Mouse (Mus musculus) heart, adult 2 months (tissue): ENCODE measurements around the gene Lsm10. TPM values are rescaled to one million over a fixed set of nuclear protein-coding genes. Genes with fewer than 3 reads are reported as not detected.

Experiments used
- DNase-seq, 2 experiments: peaks; one replicate each; pipeline ENCODE4 v3.0.0; 2021
- H3K27ac ChIP-seq: fragments of 200-600 bp; 2 replicates; pipeline ENCODE4 v1.8.1; 2022
- H3K27me3 ChIP-seq: fragments of 200-500 bp; 2 replicates; pipeline ENCODE4 v1.6.1; 2012; ENCODE audit warnings: mild to moderate bottlenecking, low read length, inconsistent platforms, mixed read lengths; ENCODE audit not compliant: control insufficient read depth, insufficient read depth
- H3K36me3 ChIP-seq: fragments of 200-500 bp; 2 replicates; pipeline ENCODE4 v1.6.1; 2012; ENCODE audit warnings: low read length, inconsistent platforms; ENCODE audit not compliant: control insufficient read depth, insufficient read depth
- H3K4me1 ChIP-seq: fragments of 200-500 bp; 2 replicates; pipeline ENCODE4 v1.6.1; 2011; ENCODE audit warnings: low read length; ENCODE audit not compliant: control insufficient read depth, insufficient read depth
- H3K4me3 ChIP-seq: fragments of 200-600 bp; 2 replicates; pipeline ENCODE4 v1.8.1; 2022
- H3K79me2 ChIP-seq: fragments of 200-500 bp; replicated peaks from 2 replicates; pipeline ENCODE4 v1.6.1; 2012; ENCODE audit warnings: mild to moderate bottlenecking, inconsistent platforms, low read length, moderate library complexity, mixed read lengths; ENCODE audit not compliant: control insufficient read depth, insufficient read depth
- H3K9ac ChIP-seq: fragments of 200-500 bp; 2 replicates; pipeline ENCODE4 v1.6.1; 2012; ENCODE audit warnings: low read depth, mild to moderate bottlenecking, control low read depth, inconsistent platforms, low read length, mixed read lengths
- CTCF ChIP-seq: fragments of 200-600 bp; IDR thresholded peaks from 2 replicates; pipeline ENCODE4 v1.8.1; 2022; ENCODE audit warnings: antibody characterized with exemption, mild to moderate bottlenecking, moderate library complexity
- EP300 ChIP-seq: fragments of 200-500 bp; IDR thresholded peaks from 2 replicates; pipeline ENCODE4 v1.6.1; 2011; ENCODE audit warnings: low read depth, low read length, control low read depth; ENCODE audit not compliant: insufficient read depth
- POLR2A ChIP-seq: fragments of 200-500 bp; IDR thresholded peaks from 2 replicates; pipeline ENCODE4 v1.6.1; 2011; ENCODE audit warnings: mild to moderate bottlenecking, low read depth, low read length, control low read depth; ENCODE audit not compliant: insufficient read depth
- WGBS: fragments of 180-500 bp; shearing (Covaris S2); methylation state at CpG from one replicate; pipeline ENCODE4 v1.1.7; 2018; 5-methylcytosine and 5-hydroxymethylcytosine counted together
- intact Hi-C: fragments of 180-260 bp; cut with DNase I; formaldehyde crosslinking; loops from one replicate; pipeline ENCODE4 v1.15.1; 2025
- polyA plus RNA-seq: library from polyadenylated mRNA; depleted of rRNA; stranded (reverse); fragments of >200 nt; gene quantifications from 2 replicates; pipeline ENCODE4 v1.2.3, GENCODE M21; 2012
- total RNA-seq, 2 experiments: library from RNA; stranded (reverse); gene quantifications; 2 replicates each; pipeline ENCODE4 v1.2.3; 2021

Lsm10 gene
- total and polyA plus RNA-seq, 3 experiments, result 17.0 to 33.1 (median 18.9) TPM

- intact Hi-C loops, result no loop called here
- 2% methylated on average over 57 of the region's 57 CpGs for WGBS
Measured at GRCm38 (mm10) chr4:126058134-126058996, 38.1 kb upstream of the Lsm10 start, which contains the start of gene Oscp1. Gene Oscp1 (plus strand): TSS chr4:126058565.

GRCm38 (mm10) chr4:126058997-126059362 lies 37.4 kb upstream of the Lsm10 start:
- peaks cover 2% of the 10 kb centered on the region; the same call in 1 of the 2 replicates for H3K4me1 ChIP-seq
- H3K27ac ChIP-seq, result no peak overlapping the region
- 49% methylated on average over 9 of the region's 9 CpGs for WGBS
- no peaks in the 10 kb centered on the region for H3K79me2 ChIP-seq
- no peak for DNase-seq
- no peaks in the 10 kb centered on the region for H3K27me3 ChIP-seq
- intact Hi-C loops, result no loop called here
- no peak overlapping the region; the same call in 1 of the 2 replicates for H3K9ac ChIP-seq
- H3K4me3 ChIP-seq, result peak overlapping the region; percentile 62; the same call in 1 of the 2 replicates
- TF ChIP-seq POLR2A (no peak), CTCF (no peak), EP300 (no peak)
- H3K36me3 ChIP-seq, result no peaks in the 10 kb centered on the region

More at GRCm38 (mm10) chr4:126058134-126058996, 38.1 kb upstream of the Lsm10 start, which contains the start of gene Oscp1:
- Histone ChIP-seq H3K4me3 (peak within 1 kb of the TSS; percentile 62), H3K27ac (no peak within 1 kb of the TSS), H3K36me3 (no peaks in the 10 kb centered on the region), H3K4me1 (peaks cover 2% of the 10 kb centered on the region; the same call in 1 of the 2 replicates), H3K27me3 (no peaks in the 10 kb centered on the region), H3K9ac (peak within 1 kb of the TSS; percentile 33), H3K79me2 (no peaks in the 10 kb centered on the region)
- TF ChIP-seq EP300 (no peak), POLR2A (0 out of 2 replicates have a peak, but pooled peaks have one; percentile 23)
- DNase-seq, result peak; percentile 87 to 91

GRCm38 (mm10) chr4:126062856-126063255 lies 33.6 kb upstream of the Lsm10 start:
- peak; percentile 59 for TF ChIP-seq CTCF
- no peak for TF ChIP-seq EP300
- 57% methylated on average over 1 of the region's 1 CpGs for WGBS
- no peak overlapping the region for H3K9ac ChIP-seq
- no peaks in the 10 kb centered on the region for H3K36me3 ChIP-seq
- intact Hi-C loops, result no loop called here
- DNase-seq, result no peak
- H3K4me3 ChIP-seq, result no peak overlapping the region
- no peaks in the 10 kb centered on the region for H3K79me2 ChIP-seq
- H3K27ac ChIP-seq, result no peak overlapping the region
- no peaks in the 10 kb centered on the region for H3K27me3 ChIP-seq
- peaks cover 2% of the 10 kb centered on the region for H3K4me1 ChIP-seq

GRCm38 (mm10) chr4:126065241-126065640 lies 31.2 kb upstream of the Lsm10 start:
- Histone ChIP-seq H3K36me3 (no peaks in the 10 kb centered on the region), H3K79me2 (no peaks in the 10 kb centered on the region), H3K27ac (no peak overlapping the region), H3K9ac (no peak overlapping the region), H3K4me1 (peaks cover 1% of the 10 kb centered on the region), H3K27me3 (no peaks in the 10 kb centered on the region), H3K4me3 (no peak overlapping the region)
- DNase-seq, result peak in 1 of 2 experiments; percentile 30
- intact Hi-C loops, result no loop called here
- 83% methylated on average over 7 of the region's 7 CpGs for WGBS
- TF ChIP-seq EP300, result no peak
- no peak for TF ChIP-seq CTCF
- TF ChIP-seq POLR2A, result no peak

GRCm38 (mm10) chr4:126067401-126068077 lies 28.9 kb upstream of the Lsm10 start:
- intact Hi-C loops, result no loop called here
- no peak overlapping the region for H3K4me3 ChIP-seq
- DNase-seq, result peak in 1 of 2 experiments; percentile 65
- no peak overlapping the region for H3K9ac ChIP-seq
- TF ChIP-seq EP300 (no peak), CTCF (no peak), POLR2A (no peak)
- H3K4me1 ChIP-seq, result peaks cover 1% of the 10 kb centered on the region
- H3K79me2 ChIP-seq, result no peaks in the 10 kb centered on the region
- H3K36me3 ChIP-seq, result no peaks in the 10 kb centered on the region
- 41% methylated on average over 15 of the region's 15 CpGs for WGBS
- H3K27ac ChIP-seq, result no peak overlapping the region
- no peaks in the 10 kb centered on the region for H3K27me3 ChIP-seq

GRCm38 (mm10) chr4:126068842-126069241 lies 27.6 kb upstream of the Lsm10 start:
- Histone ChIP-seq H3K4me1 (peaks cover 1% of the 10 kb centered on the region), H3K4me3 (no peak overlapping the region), H3K36me3 (no peaks in the 10 kb centered on the region), H3K27me3 (no peaks in the 10 kb centered on the region), H3K27ac (no peak overlapping the region), H3K79me2 (no peaks in the 10 kb centered on the region), H3K9ac (no peak overlapping the region)
- intact Hi-C loops, result no loop called here
- WGBS, result 81% methylated on average over 6 of the region's 6 CpGs
- no peak for TF ChIP-seq CTCF
- no peak for TF ChIP-seq EP300
- TF ChIP-seq POLR2A, result no peak
- DNase-seq, result no peak
